Comparison of ENCODE assay signal across 7 mouse cellular contexts in genomic region chr8:121577751-121578675, GRCm38 (mm10). TPM values are rescaled to one million over a fixed set of nuclear protein-coding genes. Genes with fewer than 3 reads are reported as not detected.
A peak's percentile ranks its signal among the peaks of the same experiment; 100 is the strongest.
DNase-seq lines count a peak whose midpoint lies in the region; ATAC-seq and TF ChIP-seq lines count a peak whose summit lies in the region.

No protein-coding gene starts in this region.

- H3K4me3 ChIP-seq in layer of hippocampus, adult 2 months: peak overlapping the region; percentile 92
- peak overlapping the region; percentile 87 for H3K4me3 ChIP-seq in bone marrow, adult 2 months (replicated peaks; ENCODE audit: control insufficient read depth, low read depth, low read length)
- H3K4me3 ChIP-seq in forebrain, embryonic 11.5 days (ENCODE audit: low read depth, low read length): peak overlapping the region; percentile 87
- H3K4me3 ChIP-seq in liver, embryonic 12.5 days: peak overlapping the region; percentile 86
- peak overlapping the region; percentile 97 for H3K4me3 ChIP-seq in stomach, embryonic 16.5 days (replicated peaks; ENCODE audit: low read length)

- peak overlapping the region; percentile 94 for H3K27ac ChIP-seq in layer of hippocampus, adult 2 months
- peak overlapping the region; percentile 77 for H3K27ac ChIP-seq in bone marrow, adult 2 months (ENCODE audit: control insufficient read depth, insufficient read depth, low read depth, low read length, poor library complexity)
- 0 out of 2 replicates have a peak overlapping the region, but pooled peaks have one; percentile 31 for H3K27ac ChIP-seq in forebrain, embryonic 11.5 days (ENCODE audit: low read depth, low read length)
- H3K27ac ChIP-seq in liver, embryonic 12.5 days: peak overlapping the region; percentile 85
- peak overlapping the region; percentile 46 for H3K27ac ChIP-seq in stomach, embryonic 16.5 days (ENCODE audit: low read length)

- no peak for TF ChIP-seq POLR2A in bone marrow, adult 2 months (IDR thresholded peaks at IDR 0.05; ENCODE audit: borderline replicate concordance, control insufficient read depth, low read depth, low read length)

- peak; percentile 65 for ATAC-seq in forebrain, embryonic 11.5 days (replicated peaks; ENCODE audit: low FRiP score)
- ATAC-seq in liver, embryonic 12.5 days: peak; percentile 56; the same call in 1 of the 2 replicates
- ATAC-seq in stomach, embryonic 16.5 days (ENCODE audit: insufficient read depth, low FRiP score): peak; percentile 16; the same call in 1 of the 2 replicates

- H3K36me3 ChIP-seq in forebrain, embryonic 11.5 days (ENCODE audit: control insufficient read depth, insufficient read depth, low read length): no peaks in the 10 kb centered on the region
- H3K36me3 ChIP-seq in liver, embryonic 12.5 days: no peaks in the 10 kb centered on the region
- H3K36me3 ChIP-seq in stomach, embryonic 16.5 days (ENCODE audit: control insufficient read depth, insufficient read depth, low read length): no peaks in the 10 kb centered on the region

- peak overlapping the region; percentile 80 for H3K4me2 ChIP-seq in forebrain, embryonic 11.5 days (ENCODE audit: low read depth, low read length, severe bottlenecking)
- peak overlapping the region; percentile 97 for H3K4me2 ChIP-seq in liver, embryonic 12.5 days
- peak overlapping the region; percentile 90 for H3K4me2 ChIP-seq in stomach, embryonic 16.5 days (ENCODE audit: low read depth, low read length)

- 1% methylated on average over 44 of the region's 44 CpGs for WGBS in bone marrow, adult 2 months
- WGBS in forebrain, embryonic 11.5 days: 2% methylated on average over 44 of the region's 44 CpGs
- 2% methylated on average over 44 of the region's 44 CpGs for WGBS in liver, embryonic 12.5 days (ENCODE audit: insufficient replicate concordance)
- WGBS in stomach, embryonic 16.5 days: 1% methylated on average over 44 of the region's 44 CpGs

- DNase-seq in layer of hippocampus, adult 2 months (ENCODE audit: low spot score in 2 of 2): no peak
- no peak for DNase-seq in layer of hippocampus, adult 8-10 months (ENCODE audit: low spot score in 2 of 2)
- DNase-seq in forebrain, embryonic 11.5 days (ENCODE audit: low spot score): no peak
- no peak for DNase-seq in left cerebral cortex, adult 18-20 months (ENCODE audit: low spot score in 2 of 2)

- no peak for TF ChIP-seq CTCF in layer of hippocampus, adult 2 months (conservative IDR thresholded peaks at IDR 0.05)
- TF ChIP-seq CTCF in bone marrow, adult 2 months (IDR thresholded peaks at IDR 0.05; ENCODE audit: control insufficient read depth, insufficient read depth, low read length): no peak

- H3K27me3 ChIP-seq in forebrain, embryonic 11.5 days (ENCODE audit: control insufficient read depth, insufficient read depth, low read length): no peaks in the 10 kb centered on the region
- no peaks in the 10 kb centered on the region for H3K27me3 ChIP-seq in liver, embryonic 12.5 days (replicated peaks)
- no peaks in the 10 kb centered on the region for H3K27me3 ChIP-seq in stomach, embryonic 16.5 days (ENCODE audit: control insufficient read depth, insufficient read depth, low read length)

- H3K4me1 ChIP-seq in bone marrow, adult 2 months (ENCODE audit: control insufficient read depth, insufficient read depth, low read length): peaks cover 5% of the 10 kb centered on the region
- peaks cover 10% of the 10 kb centered on the region for H3K4me1 ChIP-seq in forebrain, embryonic 11.5 days (replicated peaks; ENCODE audit: control insufficient read depth, insufficient read depth, low read length)
- peaks cover 68% of the 10 kb centered on the region for H3K4me1 ChIP-seq in liver, embryonic 12.5 days
- H3K4me1 ChIP-seq in stomach, embryonic 16.5 days (ENCODE audit: control insufficient read depth, insufficient read depth, low read length): peaks cover 34% of the 10 kb centered on the region; the same call in 1 of the 2 replicates

- H3K9me3 ChIP-seq in forebrain, embryonic 11.5 days (ENCODE audit: control insufficient read depth, low read length): no peaks in the 10 kb centered on the region
- no peaks in the 10 kb centered on the region for H3K9me3 ChIP-seq in liver, embryonic 12.5 days (replicated peaks)
- no peaks in the 10 kb centered on the region for H3K9me3 ChIP-seq in stomach, embryonic 16.5 days (replicated peaks; ENCODE audit: control insufficient read depth, low read length)

- peak overlapping the region; percentile 84 for H3K9ac ChIP-seq in forebrain, embryonic 11.5 days (ENCODE audit: low read length)
- peak overlapping the region; percentile 85 for H3K9ac ChIP-seq in liver, embryonic 12.5 days
- peak overlapping the region; percentile 92 for H3K9ac ChIP-seq in stomach, embryonic 16.5 days (ENCODE audit: low read length)

RNA-seq across cellular contexts. Expression of gene Fbxo31, which starts 0.6 kb away (rescaled TPM):
- 100 to 1,000 TPM; 110 to 116 TPM for total RNA-seq in layer of hippocampus, adult 2 months (2021)
- total RNA-seq in layer of hippocampus, adult 8-10 months (2022): 100 to 1,000 TPM in 3 of 4 experiments, 10 to 100 TPM in 1; 96.9 to 103 (median 102) TPM
- polyA plus RNA-seq in bone marrow, adult 2 months (2011; ENCODE audit: insufficient read depth, insufficient read length, low replicate concordance, missing spikeins): 9.4 and 19.4 TPM in 2 replicates
- polyA plus RNA-seq in forebrain, embryonic 11.5 days (2014; fragmentation: Nextera tagmentation; extraction: Ambion mirVana): 17.2 and 19.6 TPM in 2 replicates
- 19.6 and 19.8 TPM in 2 replicates for polyA plus RNA-seq in liver, embryonic 12.5 days (2016; fragmentation: Nextera tagmentation; extraction: Ambion mirVana)
- polyA plus RNA-seq in stomach, embryonic 16.5 days (2015; fragmentation: Nextera tagmentation; extraction: Ambion mirVana): 11.4 and 14.0 TPM in 2 replicates
- 100 to 1,000 TPM; 104 to 105 TPM for total RNA-seq in left cerebral cortex, adult 18-20 months (2021)

RNA-seq across cellular contexts. Expression of gene Map1lc3b, which starts 12.1 kb away (rescaled TPM):
- 100 to 1,000 TPM; 166 to 172 TPM for total RNA-seq in layer of hippocampus, adult 2 months (2021)
- 100 to 1,000 TPM; 143 to 187 (median 172) TPM for total RNA-seq in layer of hippocampus, adult 8-10 months (2022)
- polyA plus RNA-seq in bone marrow, adult 2 months (2011; ENCODE audit: insufficient read depth, insufficient read length, low replicate concordance, missing spikeins): 106 and 113 TPM in 2 replicates
- 213 and 217 TPM in 2 replicates for polyA plus RNA-seq in forebrain, embryonic 11.5 days (2014; fragmentation: Nextera tagmentation; extraction: Ambion mirVana)
- polyA plus RNA-seq in liver, embryonic 12.5 days (2016; fragmentation: Nextera tagmentation; extraction: Ambion mirVana): 135 and 137 TPM in 2 replicates
- 179 and 207 TPM in 2 replicates for polyA plus RNA-seq in stomach, embryonic 16.5 days (2015; fragmentation: Nextera tagmentation; extraction: Ambion mirVana)
- total RNA-seq in left cerebral cortex, adult 18-20 months (2021): 100 to 1,000 TPM; 187 to 190 TPM

RNA-seq across cellular contexts. Expression of gene 1700018B08Rik, which starts 33.9 kb away (rescaled TPM):
- total RNA-seq in layer of hippocampus, adult 2 months (2021): not detected
- not detected for total RNA-seq in layer of hippocampus, adult 8-10 months (2022)
- not detected in 2 replicates for polyA plus RNA-seq in bone marrow, adult 2 months (2011; ENCODE audit: insufficient read depth, insufficient read length, low replicate concordance, missing spikeins)
- not detected in 2 replicates for polyA plus RNA-seq in forebrain, embryonic 11.5 days (2014; fragmentation: Nextera tagmentation; extraction: Ambion mirVana)
- polyA plus RNA-seq in liver, embryonic 12.5 days (2016; fragmentation: Nextera tagmentation; extraction: Ambion mirVana): not detected in 2 replicates
- polyA plus RNA-seq in stomach, embryonic 16.5 days (2015; fragmentation: Nextera tagmentation; extraction: Ambion mirVana): not detected in 2 replicates
- total RNA-seq in left cerebral cortex, adult 18-20 months (2021): not detected

Comparison
In these comparisons a context has a peak if more than half of its experiments do, and no peak if none do; other contexts are left out.
1. H3K27ac ChIP-seq: peak in every context shown above with its lines; median percentile 94 in layer of hippocampus, adult 2 months; 85 in liver, embryonic 12.5 days; 77 in bone marrow, adult 2 months; 46 in stomach, embryonic 16.5 days; 31 in forebrain, embryonic 11.5 days.